Mouse (Mus musculus) thymus, adult 2 months (tissue): ENCODE data around the gene Tecta. TPM values are rescaled to one million over a fixed set of nuclear protein-coding genes. Genes with fewer than 3 reads are reported as not detected.

Experiments used
- DNase-seq: peaks from one replicate; pipeline ENCODE4 v3.0.0; 2021
- H3K27ac ChIP-seq: fragments of 200-500 bp; 2 replicates; pipeline ENCODE4 v1.5.1; 2012; ENCODE audit warnings: low read length, control low read depth; ENCODE audit not compliant: control insufficient read depth, insufficient read depth
- H3K27me3 ChIP-seq: fragments of 200-500 bp; 2 replicates; pipeline ENCODE4 v1.6.1; 2012; ENCODE audit warnings: mild to moderate bottlenecking, low read length, moderate library complexity, mixed read lengths; ENCODE audit not compliant: control insufficient read depth, insufficient read depth
- H3K36me3 ChIP-seq: fragments of 200-500 bp; 2 replicates; pipeline ENCODE4 v1.6.1; 2012; ENCODE audit warnings: mild to moderate bottlenecking, low read length, moderate library complexity; ENCODE audit not compliant: control insufficient read depth, insufficient read depth
- H3K4me1 ChIP-seq: fragments of 200-500 bp; replicated peaks from 2 replicates; pipeline ENCODE4 v1.6.1; 2012; ENCODE audit warnings: low read length; ENCODE audit not compliant: control insufficient read depth, insufficient read depth
- H3K4me3 ChIP-seq: fragments of 200-500 bp; 2 replicates; pipeline ENCODE4 v1.5.1; 2012; ENCODE audit warnings: mild to moderate bottlenecking, low read length, control low read depth, moderate library complexity; ENCODE audit not compliant: control insufficient read depth, insufficient read depth
- CTCF ChIP-seq: fragments of 200-500 bp; IDR thresholded peaks from 2 replicates; pipeline ENCODE4 v1.5.1; 2012; ENCODE audit warnings: mild to moderate bottlenecking, control low read depth, low read length, moderate library complexity, borderline replicate concordance; ENCODE audit not compliant: control insufficient read depth, poor library complexity, insufficient read depth; ENCODE audit errors: extremely low read depth
- POLR2A ChIP-seq: fragments of 200-500 bp; IDR thresholded peaks from 2 replicates; pipeline ENCODE4 v1.6.1; 2012; ENCODE audit warnings: mild to moderate bottlenecking, low read length, control low read depth, moderate library complexity; ENCODE audit not compliant: control insufficient read depth, poor library complexity, insufficient read depth; ENCODE audit errors: extremely low read depth
- WGBS: fragments of 180-500 bp; shearing (Covaris S2); methylation state at CpG from one replicate; pipeline ENCODE4 v1.1.7; 2018; 5-methylcytosine and 5-hydroxymethylcytosine counted together
- polyA plus RNA-seq: library from polyadenylated mRNA; depleted of rRNA; stranded (reverse); fragments of >200 nt; gene quantifications from 2 replicates; pipeline ENCODE4 v1.2.3, GENCODE M21; 2012

The Tecta gene
- polyA plus RNA-seq, 1 experiment = 0.35 TPM

DNA sequence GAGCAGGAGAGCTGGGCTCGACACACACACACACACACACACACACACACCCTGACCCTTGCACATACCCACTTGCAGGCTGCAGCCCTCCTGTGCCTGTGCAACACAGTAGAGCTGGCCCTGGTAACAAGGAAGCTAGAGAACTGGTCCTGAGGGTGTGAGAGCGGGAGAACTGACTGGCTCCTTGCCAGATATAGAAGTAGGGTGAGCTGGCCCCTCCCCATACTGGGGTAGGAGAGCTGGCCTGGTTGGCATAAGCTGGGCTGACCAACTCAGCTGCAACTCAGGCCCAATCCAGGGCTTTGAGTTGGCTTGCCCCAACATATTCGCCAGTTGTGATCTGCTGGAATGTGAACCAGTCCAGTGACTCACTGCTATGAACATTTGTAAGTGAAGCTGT, 83.9 kb downstream of the Tecta start:
- TF ChIP-seq POLR2A (no peak), CTCF (no peak)

DNA sequence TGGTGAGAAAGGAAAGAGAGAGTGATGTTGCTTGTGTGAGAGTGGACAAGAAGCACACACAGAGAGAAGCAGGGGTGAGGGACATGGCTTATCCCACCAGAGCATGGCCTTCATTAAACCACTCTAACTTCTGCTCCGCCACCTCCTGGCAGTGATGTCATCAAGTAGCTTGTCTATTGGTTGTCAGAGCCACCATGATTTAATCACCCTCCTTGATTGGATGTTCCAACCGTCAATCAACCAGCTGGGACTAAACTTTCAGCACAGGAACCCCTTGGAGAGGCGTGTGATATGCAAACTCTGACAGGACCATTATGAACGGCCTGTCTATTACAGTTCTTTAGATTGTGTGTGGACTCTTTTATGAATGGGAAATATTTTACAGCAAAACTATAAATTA, 84.8 kb downstream of the Tecta start:
- no peaks in the 10 kb centered on the region for H3K4me1 ChIP-seq
- 83% methylated on average over 4 of the region's 4 CpGs for WGBS
- no peak for DNase-seq
- H3K4me3 ChIP-seq = no peak overlapping the region
- no peak for TF ChIP-seq CTCF
- no peak for TF ChIP-seq POLR2A
- H3K36me3 ChIP-seq = no peaks in the 10 kb centered on the region
- H3K27ac ChIP-seq = no peak overlapping the region
- H3K27me3 ChIP-seq = no peaks in the 10 kb centered on the region

More for the DNA sequence above, 83.9 kb downstream of the Tecta start:
- Histone ChIP-seq H3K27me3 (no peaks in the 10 kb centered on the region), H3K27ac (no peak overlapping the region), H3K36me3 (no peaks in the 10 kb centered on the region), H3K4me3 (no peak overlapping the region), H3K4me1 (no peaks in the 10 kb centered on the region)
- no peak for DNase-seq
- WGBS = 89% methylated on average over 3 of the region's 3 CpGs

DNA sequence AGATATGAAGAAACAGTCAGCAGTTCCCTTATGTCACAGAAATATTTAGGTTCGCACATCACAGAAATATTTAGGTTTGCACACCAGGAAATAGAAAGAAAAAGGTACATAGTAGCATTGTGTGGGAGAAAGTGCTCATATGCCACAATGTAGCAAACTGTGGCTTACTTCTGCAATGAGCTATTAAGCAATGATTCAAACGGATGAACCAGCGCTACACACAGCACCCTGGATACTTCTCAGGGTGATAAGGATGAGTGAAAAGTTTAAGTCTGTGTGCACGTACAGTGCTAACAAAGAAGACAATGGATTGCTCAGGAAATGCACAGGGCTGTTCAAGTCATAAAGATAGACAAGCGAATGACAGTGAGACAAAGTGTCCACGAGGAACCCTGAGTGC, 85.3 kb downstream of the Tecta start:
- Histone ChIP-seq H3K4me3 (no peak overlapping the region), H3K4me1 (no peaks in the 10 kb centered on the region), H3K36me3 (no peaks in the 10 kb centered on the region), H3K27me3 (no peaks in the 10 kb centered on the region), H3K27ac (no peak overlapping the region)
- TF ChIP-seq POLR2A (no peak), CTCF (no peak)
- no peak for DNase-seq
- 80% methylated on average over 6 of the region's 6 CpGs for WGBS

DNA sequence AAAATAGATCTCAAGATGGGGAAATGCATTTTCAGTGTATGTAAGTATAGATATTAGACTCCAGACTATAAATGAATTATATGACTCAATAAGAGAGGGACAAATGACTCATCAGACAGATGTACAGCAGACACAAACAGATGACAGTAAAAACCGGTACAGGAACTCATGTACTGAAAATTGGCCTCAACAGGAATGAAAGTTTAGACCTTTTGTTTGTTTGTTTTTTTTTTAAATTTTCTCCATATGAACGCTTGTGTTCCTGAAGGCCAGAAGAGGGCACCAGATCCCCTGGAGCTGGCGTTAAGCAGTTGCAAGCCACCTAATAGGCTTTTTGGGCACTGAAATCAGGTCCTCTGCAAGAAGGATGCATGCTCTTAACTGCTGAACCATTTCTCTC, 85.9 kb downstream of the Tecta start:
- TF ChIP-seq CTCF (no peak), POLR2A (no peak)
- H3K4me3 ChIP-seq = no peak overlapping the region
- no peak overlapping the region for H3K27ac ChIP-seq
- no peaks in the 10 kb centered on the region for H3K27me3 ChIP-seq
- DNase-seq = no peak
- no peaks in the 10 kb centered on the region for H3K36me3 ChIP-seq
- H3K4me1 ChIP-seq = no peaks in the 10 kb centered on the region
- 16% methylated on average over 3 of the region's 3 CpGs for WGBS

DNA sequence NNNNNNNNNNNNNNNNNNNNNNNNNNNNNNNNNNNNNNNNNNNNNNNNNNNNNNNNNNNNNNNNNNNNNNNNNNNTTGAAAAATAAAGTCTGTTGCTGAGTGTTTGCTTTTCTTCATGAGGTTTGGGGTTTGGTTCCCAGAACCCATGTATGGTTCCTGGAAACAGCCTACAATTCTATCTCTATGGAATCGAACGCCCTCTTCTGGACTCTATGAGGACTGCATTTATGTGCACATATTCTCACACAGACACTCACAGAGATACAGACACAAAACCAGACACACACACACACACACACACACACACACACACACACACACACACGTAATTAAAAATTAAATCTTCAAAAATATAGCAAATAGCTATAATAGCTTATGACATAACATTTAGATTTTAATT, 88.4 kb downstream of the Tecta start:
- Histone ChIP-seq H3K36me3 (no peaks in the 10 kb centered on the region), H3K4me1 (no peaks in the 10 kb centered on the region), H3K27me3 (no peaks in the 10 kb centered on the region), H3K4me3 (no peak overlapping the region), H3K27ac (no peak overlapping the region)
- 96% methylated on average over 3 of the region's 3 CpGs for WGBS
- no peak for DNase-seq
- TF ChIP-seq POLR2A = no peak
- TF ChIP-seq CTCF = no peak

DNA sequence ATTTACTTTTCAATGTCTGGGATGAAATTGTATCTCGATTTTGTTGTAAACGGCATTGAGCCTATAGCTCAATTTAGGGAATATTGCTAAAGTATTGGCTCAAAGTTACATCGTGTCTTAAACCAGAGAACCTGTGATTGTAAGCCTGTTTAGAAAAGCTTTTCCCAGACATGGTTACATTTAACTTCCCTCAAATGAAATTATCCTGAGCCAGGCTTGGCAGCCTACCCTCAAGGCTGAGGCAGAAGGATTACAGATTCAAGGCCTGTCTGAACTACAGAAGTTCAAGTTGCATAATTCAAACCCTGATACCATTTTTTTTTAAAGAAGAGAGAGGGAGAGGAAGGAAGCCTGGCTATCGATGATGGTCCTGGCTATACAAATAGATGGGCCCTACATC, 95.8 kb downstream of the Tecta start:
- Histone ChIP-seq H3K4me3 (no peak overlapping the region), H3K27me3 (no peaks in the 10 kb centered on the region), H3K4me1 (no peaks in the 10 kb centered on the region), H3K36me3 (no peaks in the 10 kb centered on the region), H3K27ac (no peak overlapping the region)
- TF ChIP-seq CTCF (no peak), POLR2A (no peak)
- no peak for DNase-seq
- WGBS = 87% methylated on average over 4 of the region's 4 CpGs

DNA sequence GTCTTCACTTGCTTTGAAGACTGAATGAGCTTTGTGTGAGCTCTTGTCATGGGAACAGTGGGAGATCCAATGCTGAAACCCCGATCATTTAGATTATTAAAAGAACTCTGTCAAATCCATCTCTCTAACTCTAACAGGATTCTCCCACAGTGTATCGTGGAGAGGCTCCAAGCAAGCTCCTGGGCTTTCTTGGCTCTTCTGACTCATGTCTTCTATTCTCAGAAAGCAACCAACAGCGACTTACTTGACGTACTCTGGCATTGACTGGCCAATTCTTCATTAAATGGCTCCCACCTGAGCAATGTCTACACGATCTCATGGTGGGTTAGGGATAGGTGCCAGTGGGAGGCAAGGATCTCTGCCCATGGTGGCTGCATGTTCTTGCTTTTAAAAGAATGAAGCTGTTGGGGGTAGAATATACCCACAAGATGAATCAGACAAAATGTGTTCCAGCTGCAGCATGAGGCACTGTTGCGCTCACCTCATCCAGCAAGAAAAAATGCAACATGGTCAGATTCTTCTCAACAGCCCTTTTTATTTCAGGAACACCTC, 98.6 kb downstream of the Tecta start:
- WGBS = 93% methylated on average over 6 of the region's 6 CpGs
- no peak for TF ChIP-seq POLR2A
- TF ChIP-seq CTCF = no peak

More for the DNA sequence above, 98.6 kb downstream of the Tecta start:
- no peaks in the 10 kb centered on the region for H3K36me3 ChIP-seq
- no peak for DNase-seq
- H3K27me3 ChIP-seq = no peaks in the 10 kb centered on the region
- H3K4me3 ChIP-seq = no peak overlapping the region
- H3K4me1 ChIP-seq = no peaks in the 10 kb centered on the region
- no peak overlapping the region for H3K27ac ChIP-seq
